Mouse (Mus musculus): Measurements from ENCODE around the gene Hoxc4.

DNA sequence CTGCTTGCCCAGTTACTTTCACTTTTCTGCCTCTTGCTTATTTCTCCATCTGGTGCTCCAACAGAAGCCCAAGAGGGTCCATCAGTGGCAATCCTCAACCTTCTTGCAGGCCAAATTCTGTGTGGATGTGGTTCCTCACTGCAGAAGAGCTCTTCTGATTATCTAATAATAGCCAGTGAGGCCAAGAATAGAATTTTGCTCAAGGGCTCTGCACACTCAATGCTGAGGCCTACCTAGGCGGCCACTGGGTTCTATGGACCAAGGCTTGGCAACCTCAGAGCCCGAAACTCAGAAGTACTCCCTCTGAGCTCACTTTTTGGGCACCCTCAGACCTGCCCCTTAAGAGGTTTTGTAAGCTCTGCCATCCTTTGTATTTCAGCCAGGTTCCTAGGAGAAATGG lies 17.4 kb upstream of the Hoxc4 start:
- no peak for TF ChIP-seq CTCF (IDR thresholded peaks at IDR 0.05; ENCODE audit: low read depth, low read length)
- TF ChIP-seq TAL1 (conservative IDR thresholded peaks at IDR 0.05; ENCODE audit: low read depth, low read length), result no peak
- no peak for TF ChIP-seq GATA1 (IDR thresholded peaks at IDR 0.05; ENCODE audit: borderline replicate concordance, low read length)

Data from G1E (cell line).